Mouse (Mus musculus): ENCODE results near the gene Slc40a1.
A peak's percentile ranks its signal among the peaks of the same experiment; 100 is the strongest.

Gene Slc40a1

DNA sequence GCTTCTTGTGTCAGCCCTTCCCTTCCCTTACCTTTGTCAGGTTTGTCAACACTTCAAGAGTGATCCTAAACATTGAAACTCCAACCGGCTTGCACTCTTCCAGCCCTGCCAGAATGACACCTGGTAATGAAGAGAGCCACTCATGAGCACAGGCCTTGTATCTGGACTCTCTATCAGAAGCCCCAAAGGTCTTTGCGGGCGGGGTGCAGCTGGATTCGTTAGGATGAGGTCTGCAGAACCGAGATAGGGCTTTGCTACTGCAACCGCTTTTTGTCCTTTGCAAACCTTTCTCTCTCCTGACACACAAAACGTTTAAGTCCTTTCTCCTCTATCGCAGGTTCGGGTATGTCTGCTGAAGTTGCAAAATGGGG lies at the start of gene Slc40a1:
Gene Slc40a1 (minus strand): TSS at position 131 of the 371 bp plus-strand sequence.
- peak in 1 of 2 experiments; percentile 3 for DNase-seq

- no peak for DNase-seq
Observed at GRCm38 (mm10) chr1:45971314-45971713, 45.0 kb upstream of the Slc40a1 start.

DNA sequence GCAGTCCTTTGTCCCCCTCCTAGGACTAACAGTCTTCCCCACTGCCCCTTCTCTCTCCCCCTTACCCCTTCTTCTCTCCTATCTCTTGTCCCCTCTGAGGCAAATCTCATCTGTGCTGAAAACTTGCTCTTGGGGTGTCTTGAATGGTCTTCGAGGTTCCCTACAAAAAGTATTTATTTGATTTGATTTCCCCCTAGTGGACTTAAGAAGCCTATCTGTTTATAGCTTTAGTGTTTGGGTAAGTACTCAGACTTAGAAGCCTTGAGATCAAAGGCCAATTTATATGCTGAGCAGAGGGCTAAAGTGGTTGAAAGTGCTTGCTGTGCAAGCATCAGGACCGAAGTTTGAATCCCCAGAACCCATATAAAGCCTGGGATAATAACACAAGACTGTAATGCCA lies 22.7 kb upstream of the Slc40a1 start:
- no peak for DNase-seq

GRCm38 (mm10) chr1:45947843-45948242 lies 21.5 kb upstream of the Slc40a1 start:
- DNase-seq = no peak

DNA sequence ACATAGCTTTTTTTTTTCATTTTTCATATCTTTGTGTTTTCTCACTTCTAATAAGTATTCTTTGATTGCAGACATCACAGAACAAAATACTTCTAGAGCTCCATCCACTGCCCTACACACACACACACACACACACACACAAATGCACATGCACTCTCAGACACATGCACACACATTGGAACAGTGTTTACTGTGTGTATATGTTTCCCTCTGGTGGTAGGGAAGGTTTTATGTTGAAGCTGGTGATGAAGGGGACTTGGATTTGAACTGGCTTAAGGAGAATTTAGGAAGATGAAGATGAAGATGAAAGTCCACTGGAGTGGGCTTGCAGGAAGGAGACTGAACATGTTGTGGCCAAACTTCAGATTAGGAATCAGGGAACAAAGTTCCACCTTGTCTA lies 4.8 kb upstream of the Slc40a1 start:
- DNase-seq = no peak

- DNase-seq = no peak
Observed at GRCm38 (mm10) chr1:45926911-45927310, 588 bp upstream of the Slc40a1 start.

DNA sequence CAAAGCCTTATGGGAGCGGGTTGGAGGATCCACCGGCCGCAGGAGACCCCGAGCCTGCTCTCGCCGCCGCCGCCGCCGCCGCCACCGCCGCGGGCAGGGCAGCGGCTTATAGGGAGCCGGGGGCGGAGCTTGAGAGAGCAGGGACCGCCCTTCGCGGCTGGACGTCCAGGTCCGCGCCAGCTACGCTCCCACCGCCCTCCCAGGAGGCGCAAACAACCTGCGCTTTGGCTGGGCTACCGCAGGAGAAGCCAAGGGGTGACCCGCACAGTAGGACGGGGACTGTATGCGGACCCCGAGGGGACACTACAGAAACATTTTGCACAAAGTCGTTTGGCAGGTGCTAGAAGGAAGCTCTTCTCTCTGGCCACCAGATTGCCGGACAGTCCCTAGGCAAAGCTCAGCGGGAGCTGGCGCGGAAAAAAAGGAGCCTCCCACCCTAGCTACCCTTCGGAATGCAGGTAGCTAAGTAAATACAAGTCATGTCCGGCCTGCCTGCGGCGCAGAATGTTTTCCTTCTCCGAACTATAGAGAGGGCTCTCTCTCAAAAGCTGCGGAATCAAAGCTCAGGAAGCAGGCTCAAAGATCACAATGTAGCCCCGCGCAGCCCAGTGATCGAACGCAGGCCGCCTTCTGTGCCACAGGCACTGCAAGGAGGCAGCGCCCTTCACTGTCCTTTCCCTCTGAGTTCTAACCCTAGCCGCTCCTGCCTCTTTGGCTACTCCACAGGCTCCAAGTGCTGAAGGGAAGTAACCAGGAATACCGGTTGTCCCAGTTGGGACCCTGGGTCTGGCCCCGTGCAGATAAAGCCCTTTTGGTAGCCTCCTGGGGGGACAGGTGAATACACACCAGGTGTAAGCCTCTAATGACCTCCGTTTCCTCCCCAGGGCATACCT lies 577 bp downstream of the Slc40a1 start:
- DNase-seq = peak; percentile 49 to 57

- DNase-seq = no peak
Observed at GRCm38 (mm10) chr1:45925131-45925499, 1.2 kb downstream of the Slc40a1 start.

GRCm38 (mm10) chr1:45924516-45924915 lies 1.8 kb downstream of the Slc40a1 start:
- DNase-seq = no peak

GRCm38 (mm10) chr1:45923306-45923705 lies 3.0 kb downstream of the Slc40a1 start:
- no peak for DNase-seq

DNA sequence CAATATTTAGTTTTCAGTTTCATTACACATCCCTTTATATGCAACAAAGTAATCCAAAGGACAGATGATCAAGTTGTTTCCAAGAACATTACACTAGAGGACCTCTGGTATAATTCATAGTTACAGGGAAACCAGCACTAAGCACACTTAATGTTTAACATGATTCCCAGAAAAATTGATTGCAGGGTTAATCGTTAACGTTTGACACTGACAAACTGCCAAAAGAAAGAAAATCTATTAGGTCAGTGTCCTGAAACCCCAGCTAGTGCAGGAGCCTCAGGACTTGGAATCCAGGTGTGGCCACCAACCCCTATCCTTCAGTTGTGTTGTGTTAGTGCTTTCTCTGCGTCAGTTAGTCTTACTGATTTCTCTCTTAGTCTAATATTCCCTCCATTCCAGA lies 5.6 kb downstream of the Slc40a1 start:
- DNase-seq = no peak

GRCm38 (mm10) chr1:45919752-45920151 lies 6.6 kb downstream of the Slc40a1 start:
- no peak for DNase-seq

GRCm38 (mm10) chr1:45917136-45917803 lies 9.1 kb downstream of the Slc40a1 start:
- DNase-seq = no peak

- DNase-seq = no peak
Observed at GRCm38 (mm10) chr1:45916174-45916573, 10.1 kb downstream of the Slc40a1 start.

DNA sequence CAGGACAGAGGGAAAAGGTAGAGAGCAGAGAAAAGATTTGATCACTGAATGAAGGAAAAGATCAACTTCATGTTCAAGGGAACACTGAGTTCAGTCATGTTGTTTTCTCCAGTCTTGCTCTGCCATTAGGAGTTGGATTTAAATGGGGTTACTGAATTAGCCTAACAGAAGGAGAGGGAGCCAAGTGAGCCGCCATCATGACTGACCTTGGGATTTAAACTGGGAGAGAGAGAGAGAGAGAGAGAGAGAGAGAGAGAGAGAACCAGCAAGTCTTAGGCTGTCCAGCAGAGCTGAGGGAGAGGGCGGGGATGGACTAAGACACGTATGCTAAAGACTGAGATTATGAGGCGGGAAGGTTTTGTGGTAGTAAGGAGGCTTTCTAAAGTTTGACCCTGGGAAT lies 12.1 kb downstream of the Slc40a1 start:
- no peak for DNase-seq

DNA sequence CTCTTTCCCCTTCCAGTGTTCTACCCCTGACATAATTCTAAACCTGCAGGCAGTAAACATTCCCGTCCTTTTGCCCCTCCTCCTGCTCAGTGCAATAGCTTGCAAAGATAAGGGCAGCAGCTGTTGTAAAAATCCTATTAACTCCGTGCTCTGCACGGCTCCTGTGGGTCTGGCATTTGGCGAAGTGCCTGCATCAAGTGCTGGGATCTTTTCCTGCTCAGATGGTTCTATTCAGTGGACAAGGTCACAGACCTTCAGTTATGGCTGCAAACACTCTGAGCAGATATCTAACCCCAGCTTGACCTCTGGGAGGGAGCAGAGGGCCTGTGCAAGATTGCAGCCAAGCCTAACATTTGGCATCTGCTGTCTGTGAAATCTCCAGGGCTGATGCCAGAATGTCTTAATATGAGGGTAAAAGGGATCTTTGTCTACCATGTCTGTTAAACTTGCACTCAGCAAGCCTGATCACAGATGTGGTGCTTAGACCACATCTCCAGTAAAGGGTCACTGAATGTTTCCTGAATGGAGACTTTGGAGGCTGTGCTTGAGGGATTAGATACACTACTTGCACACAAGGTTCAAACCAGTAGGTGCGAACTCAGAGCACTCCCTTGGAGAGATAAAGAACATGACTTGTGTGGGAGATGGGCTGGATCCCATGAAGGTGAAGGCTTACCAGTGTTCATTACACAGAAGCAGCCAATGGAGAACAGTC lies 21.1 kb downstream of the Slc40a1 start:
- DNase-seq = no peak

- no peak for DNase-seq
Observed at GRCm38 (mm10) chr1:45904161-45904560, 22.2 kb downstream of the Slc40a1 start.

DNA sequence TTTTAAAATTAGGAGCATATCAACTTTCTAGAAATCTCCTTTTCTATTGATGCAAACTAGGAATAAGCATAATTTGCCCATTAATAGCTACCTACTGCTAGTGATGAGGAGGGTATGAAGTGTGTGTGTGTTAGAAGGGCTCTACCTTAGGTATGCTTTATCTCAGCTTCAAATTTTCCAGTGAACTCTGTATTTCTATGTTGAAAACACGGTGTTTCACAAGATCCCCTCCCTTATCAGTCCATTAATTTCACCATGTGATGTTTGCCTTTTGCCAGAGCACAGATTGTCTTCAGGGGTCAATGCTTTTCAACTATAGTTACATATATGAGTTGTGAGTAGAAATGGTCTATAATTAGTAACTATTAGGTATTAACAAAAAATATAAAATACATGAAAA lies 28.3 kb downstream of the Slc40a1 start:
- no peak for DNase-seq

- DNase-seq = no peak
Observed at GRCm38 (mm10) chr1:45894168-45894912, 32.0 kb downstream of the Slc40a1 start.

DNA sequence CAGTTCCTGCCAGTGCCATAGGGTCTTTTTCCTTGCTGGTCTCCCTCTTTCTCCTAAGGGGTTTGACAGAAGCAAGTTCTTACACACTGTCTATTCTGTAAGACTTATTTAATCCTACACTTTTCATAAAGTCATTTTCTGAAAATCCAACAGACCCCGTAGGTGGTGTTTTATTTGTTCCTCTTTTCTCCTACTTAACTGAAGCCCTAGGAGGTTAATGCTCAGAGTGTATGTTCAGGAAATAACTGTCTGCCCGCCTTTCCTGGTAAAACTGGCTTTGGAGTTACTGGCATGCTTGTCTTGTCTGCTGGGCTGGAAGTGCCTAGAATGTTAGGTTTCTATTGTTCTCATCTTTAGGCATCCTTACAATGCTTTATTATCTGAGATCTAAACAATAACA lies 34.3 kb downstream of the Slc40a1 start:
- DNase-seq = no peak

DNA sequence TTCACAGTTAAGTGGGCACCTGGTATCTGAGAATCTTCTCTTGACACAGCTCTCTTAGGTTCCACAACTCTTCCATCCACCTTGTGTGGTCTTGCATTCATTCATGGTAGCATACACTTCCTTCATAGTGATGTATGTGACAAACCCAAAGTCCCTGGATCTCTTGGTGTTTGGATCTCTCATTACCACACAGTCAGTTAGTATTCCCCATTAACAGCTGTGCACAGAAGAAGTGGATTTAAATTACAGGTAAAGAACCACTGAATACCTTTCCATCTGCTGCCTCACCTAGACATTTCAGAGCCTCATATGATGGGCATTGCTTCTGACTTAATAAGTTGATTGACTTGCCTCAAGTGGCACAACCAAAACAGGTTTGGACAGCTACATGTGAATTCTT lies 36.1 kb downstream of the Slc40a1 start, which contains the start of gene Gm5269:
Gene Gm5269 (minus strand): TSS at position 101 of the 400 bp plus-strand sequence.
- DNase-seq = no peak

DNA sequence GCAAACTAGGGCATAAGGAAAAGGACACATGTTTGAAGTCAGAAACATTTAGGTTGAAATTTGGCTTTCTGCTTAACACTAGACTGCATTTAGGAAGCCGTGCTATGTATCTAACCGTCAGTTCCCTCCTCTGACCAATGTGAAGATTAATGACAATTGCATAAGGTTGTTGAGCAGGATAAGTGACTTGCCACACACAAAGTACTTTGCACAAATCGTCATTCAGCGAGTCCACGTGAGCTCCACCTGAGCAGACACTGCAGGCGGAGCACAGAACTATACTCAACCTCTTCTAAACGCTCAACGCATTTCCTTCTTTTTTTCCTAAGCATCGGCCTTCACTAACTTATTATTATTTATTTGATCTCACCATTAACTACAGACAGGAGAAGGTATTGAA lies 39.5 kb downstream of the Slc40a1 start:
- DNase-seq = no peak

GRCm38 (mm10) chr1:45883378-45883777 lies 42.9 kb downstream of the Slc40a1 start:
- no peak for DNase-seq
